Comparison of ENCODE assay signal across 8 mouse cellular contexts in genomic region chr9:54699087-54699344, GRCm38 (mm10). TPM values are rescaled to one million over a fixed set of nuclear protein-coding genes. Genes with fewer than 3 reads are reported as not detected.
DNase-seq lines count a peak whose midpoint lies in the region; ATAC-seq and TF ChIP-seq lines count a peak whose summit lies in the region.

No protein-coding gene starts in this region.

- ATAC-seq in heart, embryonic 16.5 days (replicated peaks; ENCODE audit: extremely low read depth, insufficient read depth, low FRiP score) = peak; percentile 4; the same call in 1 of the 2 replicates
- peak; percentile 54; the same call in 1 of the 2 replicates for ATAC-seq in hindbrain, embryonic 12.5 days (ENCODE audit: low FRiP score)
- peak; percentile 72 for ATAC-seq in midbrain, embryonic 13.5 days

- DNase-seq in heart, adult 18-20 months = no peak
- no peak for DNase-seq in ovary, adult 18-20 months (ENCODE audit: low spot score)
- DNase-seq in urinary bladder, postnatal 4 days (ENCODE audit: low spot score in 2 of 2) = no peak
- DNase-seq in frontal cortex, postnatal 14 days (ENCODE audit: low spot score in 2 of 2) = no peak

- no peaks in the 10 kb centered on the region for H3K27me3 ChIP-seq in heart, embryonic 16.5 days (ENCODE audit: control insufficient read depth, insufficient read depth, low read length)
- H3K27me3 ChIP-seq in hindbrain, embryonic 12.5 days = peaks cover 38% of the 10 kb centered on the region
- H3K27me3 ChIP-seq in midbrain, embryonic 13.5 days = peaks cover 45% of the 10 kb centered on the region

- H3K36me3 ChIP-seq in heart, embryonic 16.5 days (ENCODE audit: control insufficient read depth, insufficient read depth) = no peaks in the 10 kb centered on the region
- no peaks in the 10 kb centered on the region for H3K36me3 ChIP-seq in hindbrain, embryonic 12.5 days
- H3K36me3 ChIP-seq in midbrain, embryonic 13.5 days = no peaks in the 10 kb centered on the region

- peaks cover 35% of the 10 kb centered on the region for H3K4me1 ChIP-seq in heart, embryonic 16.5 days (ENCODE audit: control insufficient read depth, insufficient read depth, low read length)
- peaks cover 12% of the 10 kb centered on the region; the same call in 1 of the 2 replicates for H3K4me1 ChIP-seq in cortical plate, adult 2 months (ENCODE audit: control insufficient read depth, insufficient read depth, low read length)
- peaks cover 13% of the 10 kb centered on the region for H3K4me1 ChIP-seq in hindbrain, embryonic 12.5 days
- H3K4me1 ChIP-seq in midbrain, embryonic 13.5 days (replicated peaks) = peaks cover 14% of the 10 kb centered on the region

- no peaks in the 10 kb centered on the region for H3K9me3 ChIP-seq in heart, embryonic 16.5 days (replicated peaks; ENCODE audit: control insufficient read depth, low read length)
- H3K9me3 ChIP-seq in hindbrain, embryonic 12.5 days (replicated peaks) = no peaks in the 10 kb centered on the region
- H3K9me3 ChIP-seq in midbrain, embryonic 13.5 days = 0 out of 2 replicates have a peak, but pooled peaks cover 6% of the 10 kb centered on the region

- H3K4me3 ChIP-seq in heart, embryonic 16.5 days (ENCODE audit: low read length) = peak overlapping the region; percentile 80
- peak overlapping the region; percentile 71 for H3K4me3 ChIP-seq in cortical plate, adult 2 months (ENCODE audit: insufficient read depth, low read length)
- peak overlapping the region; percentile 63 for H3K4me3 ChIP-seq in hindbrain, embryonic 12.5 days
- H3K4me3 ChIP-seq in midbrain, embryonic 13.5 days (replicated peaks) = peak overlapping the region; percentile 65

- H3K4me2 ChIP-seq in heart, embryonic 16.5 days (ENCODE audit: low read depth, low read length) = peak overlapping the region; percentile 92
- H3K4me2 ChIP-seq in hindbrain, embryonic 12.5 days (replicated peaks) = peak overlapping the region; percentile 91
- peak overlapping the region; percentile 83 for H3K4me2 ChIP-seq in midbrain, embryonic 13.5 days (replicated peaks)

- peak overlapping the region; percentile 95 for H3K27ac ChIP-seq in heart, embryonic 16.5 days (ENCODE audit: low read length)
- peak overlapping the region; percentile 92 for H3K27ac ChIP-seq in cortical plate, adult 2 months (ENCODE audit: insufficient read depth, low read length)
- no peak overlapping the region for H3K27ac ChIP-seq in hindbrain, embryonic 12.5 days
- no peak overlapping the region for H3K27ac ChIP-seq in midbrain, embryonic 13.5 days

- H3K9ac ChIP-seq in heart, embryonic 16.5 days (ENCODE audit: low read length) = peak overlapping the region; percentile 92
- H3K9ac ChIP-seq in hindbrain, embryonic 12.5 days = peak overlapping the region; percentile 75
- H3K9ac ChIP-seq in midbrain, embryonic 13.5 days (replicated peaks) = peak overlapping the region; percentile 80

- TF ChIP-seq POLR2A in cortical plate, adult 2 months (IDR thresholded peaks at IDR 0.05; ENCODE audit: extremely low read depth, insufficient read depth, low read length) = no peak

- TF ChIP-seq CTCF in cortical plate, adult 2 months (IDR thresholded peaks at IDR 0.05; ENCODE audit: extremely low read depth, insufficient read depth, low read length) = no peak

- WGBS in heart, embryonic 16.5 days = 7% methylated on average over 27 of the region's 27 CpGs
- WGBS in hindbrain, embryonic 12.5 days = 14% methylated on average over 27 of the region's 27 CpGs
- WGBS in midbrain, embryonic 13.5 days = 9% methylated on average over 27 of the region's 27 CpGs

RNA-seq across cellular contexts. Expression of gene Dnaja4, which starts 0.3 kb away (rescaled TPM):
- polyA plus RNA-seq in heart, embryonic 16.5 days (2015; fragmentation: Nextera tagmentation; extraction: Ambion mirVana) = 30.1 and 30.2 TPM in 2 replicates
- total RNA-seq in heart, adult 18-20 months (2021) = 10 to 100 TPM; 82.3 to 91.1 TPM
- 41.3 and 44.3 TPM in 2 replicates for polyA plus RNA-seq in cortical plate, adult 2 months (2012; rRNA removed)
- polyA plus RNA-seq in hindbrain, embryonic 12.5 days (2016; fragmentation: Nextera tagmentation; extraction: Ambion mirVana) = 7.1 and 7.5 TPM in 2 replicates
- polyA plus RNA-seq in midbrain, embryonic 13.5 days (2015; fragmentation: Nextera tagmentation; extraction: Ambion mirVana) = 2.9 and 3.0 TPM in 2 replicates

RNA-seq across cellular contexts. Expression of gene Wdr61, which starts 35.3 kb away (rescaled TPM):
- 90.3 and 101 TPM in 2 replicates for polyA plus RNA-seq in heart, embryonic 16.5 days (2015; fragmentation: Nextera tagmentation; extraction: Ambion mirVana)
- total RNA-seq in heart, adult 18-20 months (2021) = 10 to 100 TPM; 28.9 to 37.4 TPM
- 61.2 and 62.6 TPM in 2 replicates for polyA plus RNA-seq in cortical plate, adult 2 months (2012; rRNA removed)
- 117 and 128 TPM in 2 replicates for polyA plus RNA-seq in hindbrain, embryonic 12.5 days (2016; fragmentation: Nextera tagmentation; extraction: Ambion mirVana)
- 119 and 120 TPM in 2 replicates for polyA plus RNA-seq in midbrain, embryonic 13.5 days (2015; fragmentation: Nextera tagmentation; extraction: Ambion mirVana)

RNA-seq across cellular contexts. Expression of gene Acsbg1, which starts 37.3 kb away (rescaled TPM):
- polyA plus RNA-seq in heart, embryonic 16.5 days (2015; fragmentation: Nextera tagmentation; extraction: Ambion mirVana) = 0.10 and 0.13 TPM in 2 replicates
- under 1 TPM; 0.35 to 0.36 TPM for total RNA-seq in heart, adult 18-20 months (2021)
- polyA plus RNA-seq in cortical plate, adult 2 months (2012; rRNA removed) = 188 and 193 TPM in 2 replicates
- polyA plus RNA-seq in hindbrain, embryonic 12.5 days (2016; fragmentation: Nextera tagmentation; extraction: Ambion mirVana) = 6.0 and 6.2 TPM in 2 replicates
- polyA plus RNA-seq in midbrain, embryonic 13.5 days (2015; fragmentation: Nextera tagmentation; extraction: Ambion mirVana) = 8.8 and 12.2 TPM in 2 replicates

Comparison
In these comparisons a context has a peak if more than half of its experiments do, and no peak if none do; other contexts are left out.
1. ATAC-seq: peak in every context shown above with its lines; median percentile 72 in midbrain, embryonic 13.5 days; 54 in hindbrain, embryonic 12.5 days; 4 in heart, embryonic 16.5 days.
2. H3K27ac ChIP-seq: peak in heart, embryonic 16.5 days (single experiment) and cortical plate, adult 2 months (single experiment); none in hindbrain, embryonic 12.5 days (single experiment) and midbrain, embryonic 13.5 days (single experiment).
3. RNA of gene Acsbg1, which starts 37.3 kb away (polyA plus RNA-seq): 188 to 193 TPM in cortical plate, adult 2 months; 8.8 to 12.2 TPM in midbrain, embryonic 13.5 days, 6.0 to 6.2 TPM in hindbrain, embryonic 12.5 days and 0.10 to 0.13 TPM in heart, embryonic 16.5 days; every median in the first group is over 10 times any median in the second.
4. Peak in every context shown above with its lines, with median percentiles within 50 percentile points of each other: H3K4me2 ChIP-seq, H3K4me3 ChIP-seq and H3K9ac ChIP-seq.